Mouse (Mus musculus) yolk sac, embryonic 10.5 days (tissue): Measurements from ENCODE around the gene 9530003J23Rik.
"Not testable (repeated sequence)": the region's sequence is repeated elsewhere in the genome, so short reads cannot be mapped to it uniquely, and the experiment has no call there.

Source experiments
- DNase-seq: peaks from one replicate; pipeline ENCODE4 v3.0.0-alpha.2; 2017; ENCODE audit warnings: low spot score

9530003J23Rik gene

GRCm38 (mm10) chr10:117238603-117239002, at the start of gene 9530003J23Rik:
TSS of gene 9530003J23Rik (minus strand) at chr10:117238703.
- DNase-seq: no peak

- no peak for DNase-seq
Measured at GRCm38 (mm10) chr10:117287226-117287850, 48.8 kb upstream of the 9530003J23Rik start.

- DNase-seq: no peak
Measured at GRCm38 (mm10) chr10:117286366-117286970, 48.0 kb upstream of the 9530003J23Rik start.

DNA sequence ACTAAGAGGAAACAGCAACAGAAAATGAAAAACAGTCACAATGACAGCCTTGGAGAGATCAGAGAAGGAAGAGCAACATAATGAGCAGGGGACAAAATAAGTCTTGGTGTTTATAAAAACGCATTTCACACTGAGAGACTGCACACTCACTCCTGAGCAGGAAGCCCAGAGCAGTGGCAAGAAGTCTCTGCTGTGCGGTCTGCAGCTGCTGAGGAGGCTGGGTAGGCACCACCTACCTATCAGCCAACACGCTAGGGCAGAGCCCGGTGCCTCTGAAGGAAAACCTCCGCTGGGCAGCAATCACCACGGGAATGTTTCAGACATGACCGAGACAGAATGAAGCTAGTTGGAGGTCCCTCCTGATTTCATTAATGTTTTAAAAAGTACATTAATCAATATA, 47.1 kb upstream of the 9530003J23Rik start:
- DNase-seq: not testable (repeated sequence)

DNA sequence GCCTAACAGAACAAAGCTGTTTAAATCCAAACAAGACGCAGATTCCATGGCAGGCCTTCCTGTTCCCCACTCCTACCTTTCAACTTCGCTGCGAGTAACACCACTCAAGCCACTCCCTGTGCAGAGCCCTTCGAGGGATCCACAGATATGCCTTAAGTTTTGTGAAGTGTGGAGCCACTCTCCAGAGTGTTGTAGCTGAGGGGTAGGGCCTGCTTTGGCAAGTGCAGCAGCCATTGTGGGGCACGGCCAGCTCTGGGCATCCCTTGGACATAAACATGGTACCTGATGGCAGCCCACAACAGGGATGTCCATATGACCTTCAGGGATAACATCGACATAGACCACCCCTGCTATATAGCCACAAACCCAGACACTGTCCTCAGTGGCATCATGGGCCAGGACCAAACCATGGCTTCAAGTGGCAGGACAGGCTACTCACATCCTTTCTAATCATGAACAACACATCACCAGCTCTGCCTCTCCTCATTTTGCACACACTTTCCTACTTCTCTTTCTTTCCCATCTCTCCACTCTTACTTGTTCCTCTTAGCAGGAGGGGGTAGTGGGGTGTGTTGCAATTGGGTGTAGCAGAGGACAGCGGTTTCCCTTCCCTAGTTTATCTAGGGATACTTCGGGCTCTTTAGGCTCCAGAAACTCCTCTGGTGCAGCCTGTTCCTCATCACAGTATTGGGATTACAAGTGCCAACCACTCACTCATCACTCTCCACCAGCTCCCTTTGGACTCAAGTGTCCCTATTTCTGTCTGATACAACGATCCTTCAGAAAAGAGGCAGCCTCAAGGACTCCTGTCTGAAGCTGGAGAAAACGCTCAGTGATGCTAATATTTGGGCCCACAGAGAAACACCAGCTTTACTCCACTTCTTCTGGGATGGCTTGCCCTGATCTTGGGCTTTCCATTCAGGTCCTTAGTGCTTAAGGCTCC, 46.3 kb upstream of the 9530003J23Rik start:
- DNase-seq: no peak

DNA sequence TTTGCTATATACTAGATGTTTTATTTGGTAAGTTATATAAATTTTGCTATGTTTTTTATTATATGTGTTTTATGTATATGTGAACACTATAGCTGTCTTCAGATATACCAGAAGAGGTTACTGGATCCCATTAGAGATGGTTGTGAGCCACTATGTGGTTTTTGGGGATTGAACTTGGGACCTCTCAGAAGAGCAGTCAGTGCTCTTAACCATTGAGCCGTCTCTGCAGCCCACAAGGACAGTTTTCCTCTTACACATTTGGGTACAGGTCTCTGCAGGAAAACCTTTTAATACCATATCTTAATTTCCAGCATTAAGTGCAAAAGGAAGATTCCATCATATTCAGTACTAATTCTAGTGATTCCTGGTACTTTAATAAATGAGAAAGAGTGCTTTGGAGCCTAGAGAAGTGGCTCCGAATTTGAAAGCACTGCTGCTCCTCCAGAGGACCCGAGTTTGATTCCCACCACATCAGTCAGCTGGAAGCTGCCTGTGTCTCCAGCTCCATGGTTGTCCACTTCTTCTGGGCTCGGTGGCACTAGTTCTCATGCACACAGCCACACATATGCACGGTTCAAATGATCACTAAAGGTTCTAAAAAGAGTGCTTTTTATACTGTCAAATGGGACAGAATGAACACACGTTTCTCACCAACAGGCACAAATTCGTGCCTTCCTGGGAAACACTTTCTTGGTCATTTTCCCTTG, 45.5 kb upstream of the 9530003J23Rik start:
- no peak for DNase-seq

GRCm38 (mm10) chr10:117283196-117283595, 44.7 kb upstream of the 9530003J23Rik start:
- not testable (repeated sequence) for DNase-seq

- DNase-seq: no peak
Measured at GRCm38 (mm10) chr10:117282551-117282950, 44.0 kb upstream of the 9530003J23Rik start.

DNA sequence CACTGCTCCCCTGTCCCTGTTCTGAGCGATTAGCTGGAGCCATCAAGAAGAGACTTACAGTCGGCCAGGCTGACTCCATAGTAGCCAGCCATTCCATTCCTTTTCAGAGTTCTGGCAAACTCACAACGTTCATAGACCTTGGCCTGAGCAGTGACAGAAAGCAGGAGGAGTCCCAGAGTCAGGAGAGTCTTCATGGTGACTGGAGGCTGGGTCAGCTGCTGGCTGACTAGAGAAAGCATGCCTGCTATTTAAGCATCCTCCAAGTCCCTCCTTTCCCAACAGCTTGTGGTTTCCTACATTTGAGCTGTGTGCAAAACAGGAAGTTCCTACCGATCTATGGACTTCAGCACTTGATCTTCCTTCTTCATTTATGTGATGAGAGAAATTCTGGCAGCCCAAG, 43.5 kb upstream of the 9530003J23Rik start, which contains the start of gene Lyz2:
Gene Lyz2 (minus strand): TSS at position 273 of the 400 bp plus-strand sequence.
- no peak for DNase-seq

DNA sequence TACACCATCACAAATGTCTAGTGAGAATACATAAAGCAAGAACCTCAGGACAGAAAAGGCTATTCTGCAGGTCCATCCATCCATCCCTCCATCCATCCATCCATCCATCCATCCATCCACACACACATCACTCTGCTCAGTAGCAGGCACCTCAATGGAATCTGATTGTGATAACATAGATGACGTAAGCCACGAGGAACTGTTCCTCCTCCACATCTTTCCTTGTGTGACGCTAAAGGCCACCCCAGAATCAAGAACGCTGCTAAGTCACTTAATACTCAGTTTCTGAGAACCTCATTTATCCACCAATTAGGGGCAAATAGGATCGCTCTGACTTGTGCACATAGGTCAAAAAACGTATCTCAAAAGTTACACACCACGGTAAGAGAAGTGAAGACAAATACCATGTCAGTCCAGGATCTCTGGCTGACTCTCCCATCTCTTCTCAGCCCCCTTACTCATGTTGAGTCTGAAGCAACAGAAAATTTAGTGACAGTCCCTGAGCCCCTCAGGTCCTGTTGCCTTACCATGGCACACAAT, 42.9 kb upstream of the 9530003J23Rik start:
- DNase-seq: no peak

- no peak for DNase-seq
Measured at GRCm38 (mm10) chr10:117280000-117280399, 41.5 kb upstream of the 9530003J23Rik start.

DNA sequence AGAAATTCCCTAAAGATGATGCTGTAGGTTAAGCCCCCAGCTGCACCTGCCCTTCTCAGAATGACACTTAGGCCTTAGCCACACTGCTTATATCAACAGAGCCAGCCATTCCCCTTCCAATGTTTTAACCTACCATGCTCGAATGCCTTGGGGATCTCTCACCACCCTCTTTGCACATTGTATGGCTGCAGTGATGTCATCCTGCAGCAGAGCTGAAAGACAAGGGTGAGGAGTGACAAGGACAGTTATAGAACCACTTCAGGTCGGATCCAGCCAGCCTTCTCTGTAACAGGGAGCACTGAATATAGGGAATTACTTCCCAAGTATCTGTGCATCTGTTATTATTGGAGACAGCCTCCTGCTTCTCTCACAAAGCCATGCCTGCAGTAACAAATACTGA, 40.0 kb upstream of the 9530003J23Rik start:
- DNase-seq: not testable (repeated sequence)

DNA sequence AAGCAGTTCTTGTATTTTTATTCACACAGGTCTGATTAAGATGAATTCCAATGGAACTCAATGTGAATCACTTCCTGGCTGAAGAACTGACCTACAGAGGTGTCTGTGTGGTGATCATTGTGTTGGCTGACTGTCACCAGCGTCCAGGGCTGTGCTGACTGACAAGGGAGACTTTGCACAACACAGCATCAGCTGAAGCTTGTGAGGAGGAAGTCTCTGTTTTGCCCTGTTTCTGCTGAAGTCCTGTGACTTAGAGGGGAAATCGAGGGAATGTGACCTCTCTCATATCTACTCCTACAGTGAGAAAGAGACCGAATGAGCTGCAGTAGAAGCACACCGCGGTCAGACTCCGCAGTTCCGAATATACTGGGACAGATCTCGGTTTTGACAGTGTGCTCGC, 39.3 kb upstream of the 9530003J23Rik start:
- DNase-seq: not testable (repeated sequence)

- no peak for DNase-seq
Measured at GRCm38 (mm10) chr10:117275681-117276369, 37.3 kb upstream of the 9530003J23Rik start.

GRCm38 (mm10) chr10:117274645-117275044, 36.1 kb upstream of the 9530003J23Rik start:
- not testable (repeated sequence) for DNase-seq

DNA sequence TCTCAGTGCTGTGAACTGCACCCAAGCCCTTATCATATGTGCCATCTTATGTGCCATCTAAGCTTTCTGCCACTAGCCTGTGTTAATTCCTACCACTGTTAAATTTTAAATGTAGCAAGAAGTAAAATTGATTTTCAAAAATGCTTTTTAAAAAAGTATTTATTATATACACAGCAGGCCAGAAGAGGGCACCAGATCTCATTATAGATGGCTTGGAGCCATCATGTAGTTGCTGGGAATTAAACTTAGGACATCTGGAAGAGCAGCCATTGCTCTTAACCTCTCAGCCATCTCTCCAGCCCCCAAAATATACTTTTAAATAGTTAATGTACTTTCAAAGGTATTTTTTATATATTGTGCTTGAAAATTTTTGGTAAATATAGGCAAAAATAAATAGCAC, 33.5 kb upstream of the 9530003J23Rik start:
- DNase-seq: no peak

DNA sequence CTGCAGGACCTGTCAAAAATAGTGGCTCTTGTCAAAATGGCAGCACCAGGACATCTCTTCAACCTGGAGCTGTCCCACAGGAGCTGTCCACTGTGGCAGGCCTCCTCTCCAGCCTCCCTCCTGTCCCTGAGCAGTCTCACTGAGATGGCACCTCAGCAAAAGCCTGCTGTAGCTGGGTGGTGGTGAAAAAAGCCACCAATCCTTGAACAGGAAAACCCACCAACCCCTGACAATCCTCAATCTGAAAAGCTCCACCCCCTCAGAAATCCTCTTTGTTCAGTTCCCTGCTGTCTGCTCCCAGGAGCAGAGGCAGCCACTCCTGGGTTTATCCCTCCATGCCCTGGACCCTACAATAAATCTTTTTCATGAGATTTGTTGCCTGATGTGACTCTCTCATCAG, 21.4 kb upstream of the 9530003J23Rik start:
- no peak for DNase-seq

GRCm38 (mm10) chr10:117235866-117236265, 2.6 kb downstream of the 9530003J23Rik start:
- DNase-seq: no peak

DNA sequence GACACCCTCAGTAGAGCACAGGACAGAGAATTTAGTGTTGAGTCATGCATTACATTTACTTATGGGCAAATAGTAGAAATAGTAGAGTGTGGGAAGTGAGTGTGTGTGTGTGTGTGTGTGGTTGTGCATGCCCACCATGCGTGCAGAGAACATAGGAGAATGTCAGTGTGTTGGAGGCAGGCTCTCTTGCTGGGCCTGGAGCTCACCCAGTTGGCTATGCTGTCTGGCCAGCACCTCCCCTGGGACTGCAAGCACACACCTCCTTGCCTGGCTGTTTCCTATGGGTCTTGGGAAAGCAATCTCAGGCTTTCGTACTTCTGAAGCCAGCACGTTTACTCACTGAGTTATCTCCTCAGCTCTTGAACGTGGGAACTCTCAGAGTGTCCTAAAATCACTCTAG, 3.7 kb downstream of the 9530003J23Rik start:
- DNase-seq: no peak

- peak; percentile 70 for DNase-seq
Measured at GRCm38 (mm10) chr10:117229826-117230225, 8.7 kb downstream of the 9530003J23Rik start.

DNA sequence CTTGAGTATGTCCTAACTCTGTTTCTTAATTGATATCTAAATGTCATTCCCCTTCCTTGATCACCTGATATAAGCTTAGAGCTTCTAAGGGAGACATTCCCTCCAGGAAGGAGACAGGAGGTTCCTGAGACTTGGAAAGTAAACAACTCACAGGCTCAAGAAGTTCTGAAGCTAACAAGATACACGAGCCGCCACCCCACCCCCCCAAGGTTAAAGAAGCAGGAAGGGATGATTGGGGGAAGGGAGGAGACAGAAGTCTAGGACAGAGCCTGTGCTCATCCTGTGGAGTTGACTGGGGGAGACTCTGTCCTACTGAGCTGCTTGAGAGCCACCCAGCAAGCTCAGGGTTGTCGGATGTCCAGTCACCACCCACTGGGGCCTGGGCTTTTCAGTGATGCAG, 12.5 kb downstream of the 9530003J23Rik start:
- DNase-seq: no peak
